Mouse (Mus musculus) lung, postnatal 0 days (tissue): ENCODE measurements at regions not wholly inside any gene's neighbourhood (a gene's known extent, or its start where the extent isn't known, plus 50 kb on each side); places are given as distances from the start of the nearest gene placed in this dataset.

Experiments used
- CTCF ChIP-seq: IDR thresholded peaks from 2 replicates; pipeline ENCODE4 v1.5.1; 2016; ENCODE audit warnings: antibody characterized with exemption, mild to moderate bottlenecking
- EP300 ChIP-seq: IDR thresholded peaks from 2 replicates; pipeline ENCODE4 v1.6.1; 2016; ENCODE audit warnings: antibody characterized with exemption, mild to moderate bottlenecking, control low read depth

- no peak for TF ChIP-seq CTCF
- no peak for TF ChIP-seq EP300
Measured at GRCm38 (mm10) chr1:64288812-64289447, 166.8 kb upstream of the Klf7 start.
